Mouse (Mus musculus) heart, embryonic 11.5 days (tissue): ENCODE data around the gene Fsip1. TPM values are rescaled to one million over a fixed set of nuclear protein-coding genes. Genes with fewer than 3 reads are reported as not detected.

ENCODE experiments used
- ATAC-seq: fragments of 200-750 bp; cut with Nextera tagmentation; replicated peaks from 2 replicates; pipeline ENCODE4 v1.8.0; 2017; ENCODE audit warnings: moderate library complexity; ENCODE audit not compliant: insufficient number of reproducible peaks, low FRiP score, low TSS enrichment
- H3K27ac ChIP-seq: fragments of 300-500 bp; sonication (generic); 2 replicates; pipeline ENCODE4 v1.5.1; 2014; ENCODE audit warnings: mild to moderate bottlenecking, low read depth, low read length
- H3K27me3 ChIP-seq: fragments of 300-500 bp; sonication (generic); 2 replicates; pipeline ENCODE4 v1.6.1; 2014; ENCODE audit warnings: mild to moderate bottlenecking, low read length, mixed read lengths; ENCODE audit not compliant: control insufficient read depth, insufficient read depth
- H3K36me3 ChIP-seq: fragments of 300-500 bp; sonication (generic); 2 replicates; pipeline ENCODE4 v1.6.1; 2014; ENCODE audit warnings: mild to moderate bottlenecking, low read length, moderate library complexity, mixed read lengths; ENCODE audit not compliant: control insufficient read depth, insufficient read depth
- H3K4me1 ChIP-seq: fragments of 300-500 bp; sonication (generic); 2 replicates; pipeline ENCODE4 v1.6.1; 2014; ENCODE audit warnings: low read length; ENCODE audit not compliant: control insufficient read depth, insufficient read depth
- H3K4me2 ChIP-seq: fragments of 300-500 bp; sonication (generic); 2 replicates; pipeline ENCODE4 v1.6.1; 2014; ENCODE audit warnings: mild to moderate bottlenecking, moderate library complexity
- H3K4me3 ChIP-seq: fragments of 300-500 bp; sonication (generic); 2 replicates; pipeline ENCODE4 v1.5.1; 2014; ENCODE audit warnings: low read depth, low read length
- H3K9ac ChIP-seq: fragments of 300-500 bp; sonication (generic); 2 replicates; pipeline ENCODE4 v1.6.1; 2014; ENCODE audit warnings: mild to moderate bottlenecking, low read depth, low read length, moderate library complexity
- H3K9me3 ChIP-seq: fragments of 300-500 bp; sonication (generic); replicated peaks from 2 replicates; pipeline ENCODE4 v1.6.1; 2016; ENCODE audit warnings: low read length; ENCODE audit not compliant: control insufficient read depth
- WGBS: fragments of 180-500 bp; shearing (Covaris S2); extraction: QIAGEN DNeasy Blood & Tissue Kit; methylation state at CpG from one replicate; pipeline ENCODE4 v1.1.7; 2014; ENCODE audit not compliant: insufficient replicate concordance; 5-methylcytosine and 5-hydroxymethylcytosine counted together
- polyA plus RNA-seq: library from polyadenylated mRNA; unstranded; fragments of >200 nt; fragmentation: Nextera tagmentation; extraction: Ambion mirVana; gene quantifications from 2 replicates; pipeline ENCODE4 v1.2.1, GENCODE M21; 2014

The Fsip1 gene
- polyA plus RNA-seq, 1 experiment from 2014 or later, result 0.34 TPM

DNA sequence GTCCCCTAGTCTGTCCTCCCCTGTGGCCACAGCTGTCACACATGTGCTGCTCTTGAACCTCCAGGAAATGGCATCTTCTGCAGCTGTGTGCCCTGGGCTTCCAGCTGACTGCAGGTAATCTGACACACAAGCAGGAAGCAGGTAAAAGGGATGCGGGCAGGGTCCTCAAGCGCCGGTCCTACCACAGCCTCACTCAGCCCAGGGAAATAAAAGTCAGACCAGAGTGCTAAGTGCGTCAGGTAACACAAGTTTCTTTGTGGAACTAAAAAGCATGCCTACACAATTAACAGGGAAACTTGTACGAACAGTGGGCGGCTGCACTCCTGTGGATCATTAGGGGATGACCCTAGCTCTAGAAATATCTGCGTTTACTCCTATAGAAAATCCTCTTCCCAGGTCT lies 20.6 kb downstream of the Fsip1 start:
- H3K36me3 ChIP-seq, result no peaks in the 10 kb centered on the region
- no peak overlapping the region for H3K9ac ChIP-seq
- no peak for ATAC-seq
- H3K9me3 ChIP-seq, result no peaks in the 10 kb centered on the region
- no peaks in the 10 kb centered on the region for H3K4me1 ChIP-seq
- WGBS, result 80% methylated on average over 7 of the region's 7 CpGs
- H3K4me2 ChIP-seq, result no peak overlapping the region
- no peak overlapping the region for H3K4me3 ChIP-seq
- H3K27me3 ChIP-seq, result no peaks in the 10 kb centered on the region
- H3K27ac ChIP-seq, result no peak overlapping the region

DNA sequence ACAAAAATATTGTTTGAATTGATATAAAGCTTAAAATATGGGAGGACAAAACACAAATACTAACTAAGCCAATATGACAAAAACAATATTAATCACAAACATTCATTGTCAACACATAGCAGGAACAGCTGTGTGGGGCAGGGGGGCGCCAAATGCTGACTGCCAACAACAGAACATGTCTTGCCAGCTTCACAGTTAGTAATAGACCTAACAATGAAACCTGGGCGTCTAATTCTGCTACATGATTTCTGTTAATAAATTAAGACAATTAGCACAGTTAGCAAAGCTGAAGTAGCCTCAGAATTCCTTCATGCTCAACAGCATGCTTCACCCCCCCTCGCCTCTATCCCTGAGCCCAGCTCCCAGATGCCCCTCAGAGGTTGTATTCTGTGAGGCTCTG lies 21.2 kb downstream of the Fsip1 start:
- 76% methylated on average over 3 of the region's 3 CpGs for WGBS
- H3K27ac ChIP-seq, result no peak overlapping the region
- H3K9me3 ChIP-seq, result no peaks in the 10 kb centered on the region
- H3K4me3 ChIP-seq, result no peak overlapping the region
- H3K4me1 ChIP-seq, result no peaks in the 10 kb centered on the region
- no peak overlapping the region for H3K4me2 ChIP-seq
- no peaks in the 10 kb centered on the region for H3K27me3 ChIP-seq
- no peak for ATAC-seq
- H3K9ac ChIP-seq, result no peak overlapping the region
- no peaks in the 10 kb centered on the region for H3K36me3 ChIP-seq

DNA sequence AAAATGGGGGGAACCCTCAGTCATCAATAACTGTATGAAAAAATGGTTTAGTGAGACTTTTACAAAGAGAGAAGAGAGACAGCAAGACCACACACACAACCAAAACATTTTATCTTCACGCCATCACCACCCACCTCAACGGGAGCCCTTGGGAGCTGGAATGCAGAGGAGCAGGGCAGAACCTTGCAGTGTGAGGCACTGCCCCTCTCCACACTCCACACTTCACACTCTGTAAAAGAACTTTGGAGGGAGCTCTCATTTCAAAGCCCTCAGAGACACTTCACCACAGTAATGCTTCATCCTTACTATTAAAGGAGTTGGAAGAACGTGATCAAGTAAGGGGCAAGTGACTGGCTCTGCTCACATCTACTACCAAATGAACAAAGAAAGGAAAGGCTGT lies 26.2 kb downstream of the Fsip1 start:
- Histone ChIP-seq H3K9ac (no peak overlapping the region), H3K36me3 (no peaks in the 10 kb centered on the region), H3K9me3 (no peaks in the 10 kb centered on the region), H3K4me2 (no peak overlapping the region), H3K4me1 (no peaks in the 10 kb centered on the region), H3K27me3 (no peaks in the 10 kb centered on the region), H3K4me3 (no peak overlapping the region), H3K27ac (no peak overlapping the region)
- 35% methylated on average over 3 of the region's 3 CpGs for WGBS
- ATAC-seq, result no peak

DNA sequence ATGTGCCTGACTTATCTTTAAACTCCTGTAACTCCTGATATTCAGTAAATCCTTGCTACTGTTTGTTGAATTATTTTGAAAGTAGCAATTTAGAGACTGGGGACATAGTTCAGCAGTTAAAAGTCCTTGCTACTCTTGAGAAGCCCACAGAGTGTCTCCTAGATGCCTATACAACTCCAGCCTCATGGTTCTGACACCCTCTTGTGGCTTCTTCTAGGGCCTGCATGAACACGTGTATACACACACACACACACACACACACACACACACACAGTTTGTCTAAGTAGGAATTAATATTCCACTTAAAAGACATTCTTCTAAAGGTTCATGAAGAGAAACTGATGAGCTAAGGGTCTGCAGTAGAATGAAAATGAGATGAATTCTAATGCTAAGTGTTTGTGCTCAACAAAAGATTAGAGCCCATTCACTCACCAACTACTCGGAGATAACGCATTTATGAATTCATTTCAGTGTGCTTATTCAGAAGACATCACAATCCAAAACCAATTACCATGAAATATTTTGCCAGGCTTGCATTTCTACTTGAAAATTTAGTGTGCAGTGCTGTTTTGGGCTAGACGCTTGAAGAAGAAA lies 28.2 kb downstream of the Fsip1 start:
- no peaks in the 10 kb centered on the region for H3K4me1 ChIP-seq
- no peak overlapping the region for H3K4me3 ChIP-seq
- no peak for ATAC-seq
- H3K27me3 ChIP-seq, result no peaks in the 10 kb centered on the region
- no peak overlapping the region for H3K4me2 ChIP-seq
- no peak overlapping the region for H3K27ac ChIP-seq
- no peak overlapping the region for H3K9ac ChIP-seq
- WGBS, result 88% methylated on average over 4 of the region's 4 CpGs
- H3K36me3 ChIP-seq, result no peaks in the 10 kb centered on the region
- no peaks in the 10 kb centered on the region for H3K9me3 ChIP-seq

DNA sequence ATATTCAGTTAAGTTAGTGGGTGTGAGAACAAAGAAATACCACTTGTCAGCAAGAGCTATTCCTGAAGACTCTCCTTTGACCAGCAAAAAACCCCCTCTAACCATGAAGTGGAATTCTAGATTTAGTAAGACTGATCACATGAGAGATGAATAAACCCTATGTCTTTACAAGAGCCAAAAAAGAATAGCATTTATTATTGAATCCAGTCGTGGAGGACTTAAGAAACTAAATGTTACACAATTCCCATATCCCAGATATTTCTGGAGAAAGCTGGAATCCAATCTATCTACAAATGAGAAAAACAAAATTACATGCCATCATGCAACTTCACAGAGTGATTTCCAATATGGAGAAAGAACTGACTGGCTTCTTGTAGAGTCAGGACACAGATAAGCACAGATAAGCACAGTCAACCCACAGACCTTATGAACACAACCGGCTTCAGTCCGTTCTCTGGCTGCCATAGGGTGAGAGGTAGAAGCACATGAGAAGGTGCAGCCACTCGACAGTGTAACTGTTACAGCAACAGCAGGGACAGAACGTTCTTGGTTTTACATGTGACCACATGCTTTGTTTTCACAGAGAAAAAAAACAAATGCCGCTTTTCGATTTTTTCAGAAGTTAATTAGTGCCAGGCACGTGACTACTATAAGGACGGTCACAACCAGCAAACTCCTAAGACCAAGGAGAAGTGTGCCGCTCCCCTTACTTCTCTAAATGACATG lies 31.3 kb downstream of the Fsip1 start:
- H3K4me3 ChIP-seq, result no peak overlapping the region
- no peaks in the 10 kb centered on the region for H3K36me3 ChIP-seq
- no peaks in the 10 kb centered on the region for H3K27me3 ChIP-seq
- H3K4me2 ChIP-seq, result no peak overlapping the region
- ATAC-seq, result no peak
- WGBS, result 72% methylated on average over 10 of the region's 10 CpGs
- H3K9me3 ChIP-seq, result no peaks in the 10 kb centered on the region
- no peak overlapping the region for H3K27ac ChIP-seq
- no peak overlapping the region for H3K9ac ChIP-seq
- H3K4me1 ChIP-seq, result no peaks in the 10 kb centered on the region

DNA sequence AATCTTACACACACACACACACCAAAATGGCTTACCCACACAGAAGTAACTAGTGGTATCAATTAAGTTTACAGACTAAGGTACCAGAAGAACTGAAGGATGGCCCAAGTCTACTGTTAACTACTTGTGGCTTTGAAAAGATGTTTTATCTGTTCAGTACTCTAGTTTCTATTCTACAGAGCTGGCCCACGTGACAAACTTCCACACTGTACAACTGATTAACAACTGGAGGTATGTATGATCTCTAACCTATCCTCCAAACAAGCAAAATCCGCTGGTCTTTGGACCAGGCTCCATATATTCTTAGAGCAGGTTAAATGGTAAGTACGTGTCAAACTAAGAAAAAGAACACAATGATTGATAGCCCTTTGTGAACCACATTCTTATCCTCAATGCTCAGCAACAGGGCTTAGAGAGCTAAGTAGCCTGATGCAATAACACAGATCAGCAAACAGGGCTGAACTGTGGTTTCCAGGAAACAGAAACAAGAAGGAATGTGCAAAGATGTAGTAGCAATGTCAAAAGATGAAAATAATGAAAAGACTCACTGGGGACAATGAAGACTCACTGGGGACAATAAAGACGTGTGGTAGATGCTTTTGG lies 38.7 kb downstream of the Fsip1 start:
- H3K36me3 ChIP-seq, result no peaks in the 10 kb centered on the region
- H3K4me2 ChIP-seq, result no peak overlapping the region
- no peak overlapping the region for H3K4me3 ChIP-seq
- WGBS, result 63% methylated on average over 4 of the region's 4 CpGs
- no peaks in the 10 kb centered on the region for H3K4me1 ChIP-seq
- H3K9ac ChIP-seq, result no peak overlapping the region
- ATAC-seq, result no peak
- no peak overlapping the region for H3K27ac ChIP-seq
- H3K27me3 ChIP-seq, result 0 out of 2 replicates have a peak, but pooled peaks cover under 1% of the 10 kb centered on the region
- no peaks in the 10 kb centered on the region for H3K9me3 ChIP-seq

DNA sequence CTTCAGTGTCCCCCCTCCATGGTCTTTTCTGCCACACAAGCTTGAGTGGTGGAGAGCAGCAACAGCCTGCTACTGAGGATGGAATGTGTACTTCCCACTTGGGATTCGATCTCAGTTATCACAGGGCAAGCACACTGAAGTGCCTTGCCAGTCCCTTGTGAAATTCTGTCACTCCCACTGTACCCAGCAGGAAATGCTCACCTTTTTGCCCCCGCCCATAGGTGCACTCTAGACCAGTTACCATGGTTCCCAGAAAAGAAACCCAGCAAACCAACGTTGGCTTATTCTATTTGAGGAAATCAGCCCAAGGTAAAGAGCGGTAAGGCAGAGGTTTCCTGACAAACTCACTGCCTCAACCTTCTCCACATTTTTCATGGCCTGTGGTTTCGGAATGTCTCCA lies 47.1 kb downstream of the Fsip1 start:
- ATAC-seq, result no peak
- Histone ChIP-seq H3K9me3 (no peaks in the 10 kb centered on the region), H3K27me3 (peaks cover 7% of the 10 kb centered on the region; the same call in 1 of the 2 replicates), H3K36me3 (no peaks in the 10 kb centered on the region), H3K9ac (no peak overlapping the region), H3K27ac (no peak overlapping the region), H3K4me2 (no peak overlapping the region), H3K4me3 (no peak overlapping the region), H3K4me1 (peaks cover 4% of the 10 kb centered on the region; the same call in 1 of the 2 replicates)
- WGBS, result 65% methylated on average over 5 of the region's 5 CpGs

DNA sequence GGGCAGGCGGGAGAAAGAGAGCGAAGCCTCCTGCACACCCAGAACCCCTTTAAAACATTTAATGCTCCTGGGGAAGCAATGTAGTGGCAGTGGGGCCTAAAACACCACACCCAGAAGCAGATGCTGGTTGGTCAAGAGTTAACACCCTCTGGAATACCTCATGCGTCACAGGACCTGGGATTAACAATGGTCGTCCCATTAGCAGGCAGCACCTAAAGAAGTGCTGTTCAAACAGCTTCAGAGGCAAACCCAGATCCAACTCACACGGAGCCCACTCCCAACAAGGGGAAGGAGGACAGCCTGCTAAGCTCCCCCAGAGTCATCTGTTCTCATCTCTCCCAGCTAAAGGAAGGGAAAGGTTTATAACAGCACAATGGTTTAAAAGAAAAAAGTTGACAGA lies 48.1 kb downstream of the Fsip1 start:
- H3K4me3 ChIP-seq, result no peak overlapping the region
- ATAC-seq, result no peak
- H3K4me1 ChIP-seq, result peaks cover 6% of the 10 kb centered on the region; the same call in 1 of the 2 replicates
- no peaks in the 10 kb centered on the region for H3K36me3 ChIP-seq
- no peak overlapping the region for H3K27ac ChIP-seq
- H3K27me3 ChIP-seq, result peaks cover 7% of the 10 kb centered on the region; the same call in 1 of the 2 replicates
- no peak overlapping the region for H3K9ac ChIP-seq
- H3K4me2 ChIP-seq, result no peak overlapping the region
- no peaks in the 10 kb centered on the region for H3K9me3 ChIP-seq
- WGBS, result 44% methylated on average over 5 of the region's 5 CpGs
